In genomic region chr9:58169426-58169825, GRCm38 (mm10) we compare ENCODE assay signal across 23 mouse cellular contexts. TPM values are rescaled to one million over a fixed set of nuclear protein-coding genes. Genes with fewer than 3 reads are reported as not detected.
DNase-seq lines count a peak whose midpoint lies in the region; ATAC-seq lines count a peak whose summit lies in the region.
"Had no signal": no experiment of that assay in that cellular context is flagged by ENCODE, and none has a peak within 500 bp of the region (broad histone marks: within the 10 kb centered on the region; RNA-seq: fewer than 3 reads in every experiment).

No protein-coding gene starts in this region.

- H3K4me2 ChIP-seq in forebrain, embryonic 15.5 days (replicated peaks): no peak overlapping the region
- H3K4me2 ChIP-seq in embryonic facial prominence, embryonic 14.5 days (ENCODE audit: low read depth, low read length): no peak overlapping the region
- H3K4me2 ChIP-seq: heart, embryonic 15.5 days; hindbrain, embryonic 13.5 days had no signal

- peak; percentile 41 to 49 for DNase-seq in cerebellum, postnatal 10 days
- no peak for DNase-seq in cerebellum, adult 11 months
- DNase-seq in forebrain, embryonic 10.5 days (ENCODE audit: extremely low spot score, low spot score): no peak
- DNase-seq in embryonic facial prominence, embryonic 14.5 days (ENCODE audit: low spot score): no peak
- DNase-seq in gonadal fat pad, adult 2 months (ENCODE audit: low read depth): peak; percentile 30
- DNase-seq in spleen, adult 12 weeks (ENCODE audit: low spot score): no peak
- DNase-seq in liver: no peak
- DNase-seq: adrenal gland, adult 8-10 months; adrenal gland, postnatal 36 days; B cell, adult 2 months; cerebellum, adult 18-20 months; cerebellum, adult 9-11 months; gastrocnemius, postnatal 36 days; heart, adult 18-20 months; heart, postnatal 14 days; kidney, adult 11 months had no signal

- H3K9ac ChIP-seq in forebrain, embryonic 15.5 days (replicated peaks): no peak overlapping the region
- no peak overlapping the region for H3K9ac ChIP-seq in embryonic facial prominence, embryonic 14.5 days (ENCODE audit: low read depth, low read length)
- H3K9ac ChIP-seq: heart, embryonic 15.5 days; hindbrain, embryonic 13.5 days had no signal

- 64% methylated on average over 6 of the region's 6 CpGs for WGBS in forebrain, embryonic 15.5 days
- WGBS in forebrain, embryonic 10.5 days: 83% methylated on average over 6 of the region's 6 CpGs
- WGBS in embryonic facial prominence, embryonic 14.5 days: 58% methylated on average over 6 of the region's 6 CpGs

- H3K36me3 ChIP-seq in forebrain, embryonic 15.5 days: no peaks in the 10 kb centered on the region
- H3K36me3 ChIP-seq in forebrain, embryonic 10.5 days (replicated peaks): no peaks in the 10 kb centered on the region
- H3K36me3 ChIP-seq in embryonic facial prominence, embryonic 14.5 days (ENCODE audit: control insufficient read depth, insufficient read depth, low read length): no peaks in the 10 kb centered on the region
- H3K36me3 ChIP-seq: G1E; heart, embryonic 10.5 days; heart, embryonic 15.5 days; hindbrain, embryonic 13.5 days had no signal

- H3K27ac ChIP-seq in forebrain, embryonic 15.5 days (replicated peaks): peak overlapping the region; percentile 72
- no peak overlapping the region for H3K27ac ChIP-seq in forebrain, embryonic 10.5 days
- peak overlapping the region; percentile 44; the same call in 1 of the 2 replicates for H3K27ac ChIP-seq in embryonic facial prominence, embryonic 14.5 days (replicated peaks; ENCODE audit: low read depth, low read length)
- H3K27ac ChIP-seq: heart, embryonic 15.5 days; hindbrain, embryonic 13.5 days; hindbrain, postnatal 0 days had no signal

- H3K27me3 ChIP-seq in forebrain, embryonic 15.5 days: no peaks in the 10 kb centered on the region
- H3K27me3 ChIP-seq in forebrain, embryonic 10.5 days (ENCODE audit: poor library complexity, severe bottlenecking): no peaks in the 10 kb centered on the region
- H3K27me3 ChIP-seq in embryonic facial prominence, embryonic 14.5 days (replicated peaks; ENCODE audit: control insufficient read depth, insufficient read depth, low read length): no peaks in the 10 kb centered on the region
- H3K27me3 ChIP-seq: heart, embryonic 15.5 days; hindbrain, embryonic 13.5 days had no signal

- ATAC-seq in forebrain, embryonic 15.5 days (replicated peaks): no peak
- no peak; the same call in 1 of the 2 replicates for ATAC-seq in embryonic facial prominence, embryonic 14.5 days (ENCODE audit: low read depth)
- ATAC-seq: CD4-positive, CD25-positive, alpha-beta regulatory T cell, adult 4 months; hindbrain, postnatal 0 days had no signal

- peaks cover 10% of the 10 kb centered on the region for H3K4me1 ChIP-seq in forebrain, embryonic 15.5 days
- peaks cover 12% of the 10 kb centered on the region for H3K4me1 ChIP-seq in forebrain, embryonic 10.5 days
- peaks cover 12% of the 10 kb centered on the region; the same call in 1 of the 2 replicates for H3K4me1 ChIP-seq in embryonic facial prominence, embryonic 14.5 days (ENCODE audit: control insufficient read depth, insufficient read depth, low read length)
- H3K4me1 ChIP-seq: heart, embryonic 15.5 days had no signal

- H3K4me3 ChIP-seq in forebrain, embryonic 15.5 days: no peak overlapping the region
- H3K4me3 ChIP-seq in forebrain, embryonic 10.5 days: no peak overlapping the region
- no peak overlapping the region for H3K4me3 ChIP-seq in embryonic facial prominence, embryonic 14.5 days (ENCODE audit: low read depth, low read length)
- H3K4me3 ChIP-seq: heart, embryonic 10.5 days; heart, embryonic 15.5 days; hindbrain, embryonic 13.5 days had no signal

- H3K9me3 ChIP-seq in forebrain, embryonic 15.5 days: peaks cover 4% of the 10 kb centered on the region; the same call in 1 of the 2 replicates
- no peaks in the 10 kb centered on the region for H3K9me3 ChIP-seq in forebrain, embryonic 10.5 days
- 0 out of 2 replicates have a peak, but pooled peaks cover 3% of the 10 kb centered on the region for H3K9me3 ChIP-seq in embryonic facial prominence, embryonic 14.5 days (ENCODE audit: control insufficient read depth, low read length)
- H3K9me3 ChIP-seq: G1E; heart, embryonic 10.5 days; heart, embryonic 15.5 days had no signal

RNA-seq across cellular contexts. Expression of gene Islr, which starts 34.7 kb away (rescaled TPM):
- 15.1 and 16.9 TPM in 2 replicates for polyA plus RNA-seq in forebrain, embryonic 15.5 days (2015; fragmentation: Nextera tagmentation; extraction: Ambion mirVana)
- 4.0 and 4.6 TPM in 2 replicates for polyA plus RNA-seq in forebrain, embryonic 10.5 days (2016; fragmentation: Nextera tagmentation; extraction: Ambion mirVana)
- polyA plus RNA-seq in embryonic facial prominence, embryonic 14.5 days (2014; fragmentation: Nextera tagmentation; extraction: Ambion mirVana): 118 and 137 TPM in 2 replicates
- polyA plus RNA-seq in gonadal fat pad, adult 2 months (2012; rRNA removed): 124 and 133 TPM in 2 replicates
- polyA plus RNA-seq: G1E had no signal

RNA-seq across cellular contexts. Expression of gene Islr2, which starts 34.7 kb away (rescaled TPM):
- 83.3 and 83.4 TPM in 2 replicates for polyA plus RNA-seq in forebrain, embryonic 15.5 days (2015; fragmentation: Nextera tagmentation; extraction: Ambion mirVana)
- polyA plus RNA-seq in forebrain, embryonic 10.5 days (2016; fragmentation: Nextera tagmentation; extraction: Ambion mirVana): 2.2 and 3.6 TPM in 2 replicates
- 2.5 and 3.1 TPM in 2 replicates for polyA plus RNA-seq in embryonic facial prominence, embryonic 14.5 days (2014; fragmentation: Nextera tagmentation; extraction: Ambion mirVana)
- polyA plus RNA-seq in gonadal fat pad, adult 2 months (2012; rRNA removed): 2.0 and 2.2 TPM in 2 replicates
- polyA plus RNA-seq: CD4-positive, CD25-positive, alpha-beta regulatory T cell, adult 4 months; heart, embryonic 10.5 days; heart, embryonic 15.5 days had no signal

RNA-seq across cellular contexts. Expression of gene Ccdc33, which starts 50.8 kb away (rescaled TPM):
- polyA plus RNA-seq in forebrain, embryonic 15.5 days (2015; fragmentation: Nextera tagmentation; extraction: Ambion mirVana): 0.93 and 1.1 TPM in 2 replicates
- 0.36 and 0.90 TPM in 2 replicates for polyA plus RNA-seq in forebrain, embryonic 10.5 days (2016; fragmentation: Nextera tagmentation; extraction: Ambion mirVana)
- polyA plus RNA-seq in embryonic facial prominence, embryonic 14.5 days (2014; fragmentation: Nextera tagmentation; extraction: Ambion mirVana): 0.25 and 0.54 TPM in 2 replicates
- 1.5 and 1.7 TPM in 2 replicates for polyA plus RNA-seq in gonadal fat pad, adult 2 months (2012; rRNA removed)
- polyA plus RNA-seq: CD4-positive, CD25-positive, alpha-beta regulatory T cell, adult 4 months; G1E; heart, embryonic 10.5 days; heart, embryonic 15.5 days had no signal

Comparison
In these comparisons a context has a peak if more than half of its experiments do, and no peak if none do; other contexts are left out.
1. DNase-seq: peak in cerebellum, postnatal 10 days (2 of 2) and gonadal fat pad, adult 2 months (single experiment); none in cerebellum, adult 11 months (single experiment), forebrain, embryonic 10.5 days (single experiment), embryonic facial prominence, embryonic 14.5 days (single experiment), spleen, adult 12 weeks (single experiment) and liver (single experiment).
2. RNA of gene Islr2, which starts 34.7 kb away (polyA plus RNA-seq): 83.3 to 83.4 TPM in forebrain, embryonic 15.5 days; 2.2 to 3.6 TPM in forebrain, embryonic 10.5 days, 2.5 to 3.1 TPM in embryonic facial prominence, embryonic 14.5 days and 2.0 to 2.2 TPM in gonadal fat pad, adult 2 months; every median in the first group is over 10 times any median in the second.